Mouse (Mus musculus) limb, embryonic 14.5 days (tissue): ENCODE results near the gene Car8. TPM values are rescaled to one million over a fixed set of nuclear protein-coding genes. Genes with fewer than 3 reads are reported as not detected.

ENCODE experiments used
- ATAC-seq: fragments of 200-750 bp; cut with Nextera tagmentation; 2 replicates; pipeline ENCODE4 v1.8.0; 2017; ENCODE audit warnings: low read depth, moderate number of reproducible peaks, moderate TSS enrichment; ENCODE audit not compliant: low FRiP score
- DNase-seq: peaks from one replicate; pipeline ENCODE4 v3.0.0-alpha.2; 2015; ENCODE audit warnings: low spot score
- H3K27ac ChIP-seq: fragments of 300-500 bp; sonication (generic); replicated peaks from 2 replicates; pipeline ENCODE4 v1.5.1; 2014; ENCODE audit warnings: low read depth, mild to moderate bottlenecking, low read length, moderate library complexity, mixed read lengths
- H3K27me3 ChIP-seq: fragments of 300-500 bp; sonication (generic); 2 replicates; pipeline ENCODE4 v1.6.1; 2014; ENCODE audit warnings: low read length, mixed read lengths; ENCODE audit not compliant: control insufficient read depth, insufficient read depth
- H3K36me3 ChIP-seq: fragments of 300-500 bp; sonication (generic); 2 replicates; pipeline ENCODE4 v1.6.1; 2014; ENCODE audit warnings: mild to moderate bottlenecking, low read length, moderate library complexity, mixed read lengths; ENCODE audit not compliant: control insufficient read depth, insufficient read depth
- H3K4me1 ChIP-seq: fragments of 300-500 bp; sonication (generic); 2 replicates; pipeline ENCODE4 v1.6.1; 2014; ENCODE audit warnings: antibody characterized with exemption, low read length, mixed read lengths; ENCODE audit not compliant: control insufficient read depth, insufficient read depth
- H3K4me2 ChIP-seq: fragments of 300-500 bp; sonication (generic); replicated peaks from 2 replicates; pipeline ENCODE4 v1.6.1; 2014; ENCODE audit warnings: low read depth, mild to moderate bottlenecking, low read length, moderate library complexity; ENCODE audit not compliant: severe bottlenecking
- H3K4me3 ChIP-seq: fragments of 300-500 bp; sonication (generic); replicated peaks from 2 replicates; pipeline ENCODE4 v1.5.1; 2014; ENCODE audit warnings: low read length
- H3K9ac ChIP-seq: fragments of 300-500 bp; sonication (generic); 2 replicates; pipeline ENCODE4 v1.6.1; 2014; ENCODE audit warnings: mild to moderate bottlenecking, low read depth, low read length, moderate library complexity; ENCODE audit not compliant: severe bottlenecking
- H3K9me3 ChIP-seq: fragments of 300-500 bp; sonication (generic); 2 replicates; pipeline ENCODE4 v1.6.1; 2016; ENCODE audit warnings: low read length; ENCODE audit not compliant: control insufficient read depth
- POLR2A ChIP-seq: fragments of 200-500 bp; IDR thresholded peaks from 2 replicates; pipeline ENCODE4 v1.8.0; 2012; ENCODE audit warnings: inconsistent platforms, mild to moderate bottlenecking, moderate library complexity, borderline replicate concordance; ENCODE audit not compliant: insufficient read depth, insufficient read length; ENCODE audit errors: extremely low read depth
- WGBS: fragments of 180-500 bp; shearing (Covaris S2); extraction: QIAGEN DNeasy Blood & Tissue Kit; methylation state at CpG from one replicate; pipeline ENCODE4 v1.1.7; 2014; 5-methylcytosine and 5-hydroxymethylcytosine counted together
- polyA plus RNA-seq, 2 experiments: library from polyadenylated mRNA; depleted of rRNA in 1 of 2; stranded (reverse) in 1 of 2; unstranded in 1 of 2; fragments of >200 nt; fragmentation: Nextera tagmentation in 1 of 2; extraction: Ambion mirVana in 1 of 2; gene quantifications; 2 replicates each; pipeline versions ENCODE4 v1.2.1 to v1.2.3; 2012 to 2014

Car8 gene
- polyA plus RNA-seq (2012; rRNA removed) (1.2 and 1.6 TPM in 2 replicates), polyA plus RNA-seq (2014; fragmentation: Nextera tagmentation; extraction: Ambion mirVana) (2.5 and 2.8 TPM in 2 replicates)

DNA sequence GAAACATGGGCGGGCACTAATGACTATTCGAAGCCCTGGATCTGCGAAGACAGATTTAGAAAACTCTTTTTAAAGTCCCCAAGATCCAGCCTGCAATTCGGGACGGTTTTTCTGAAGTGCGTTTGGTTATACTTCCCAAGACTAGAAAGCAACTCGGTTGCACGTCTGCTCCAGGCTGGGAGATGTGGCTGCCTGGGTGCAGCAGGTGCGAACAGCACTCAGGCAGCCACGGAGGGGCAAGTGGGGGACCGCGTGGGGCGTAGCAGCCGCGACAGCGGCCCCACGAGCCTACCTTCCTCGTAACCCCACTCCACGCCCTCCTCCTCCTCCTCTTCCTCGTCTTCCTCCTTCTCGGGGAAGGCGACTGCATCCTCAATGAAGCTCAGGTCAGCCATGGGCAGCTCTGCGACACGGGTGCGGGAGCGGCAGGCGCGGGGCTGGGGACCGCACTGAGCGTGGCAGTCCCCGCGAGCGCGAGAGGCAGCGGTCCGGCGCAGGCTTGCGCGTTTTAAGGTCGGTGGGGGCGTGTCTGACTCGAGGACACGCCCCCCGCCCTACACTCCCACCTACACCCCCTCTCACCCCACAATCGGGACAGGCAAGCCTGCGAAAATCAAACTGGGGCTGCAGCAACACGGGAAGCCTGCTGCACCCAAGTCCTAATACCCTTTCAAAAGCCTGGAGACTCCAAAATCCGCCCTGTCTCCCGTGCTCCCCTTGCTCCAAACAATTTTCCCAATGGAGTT is at the start of gene Car8:
TSS of gene Car8 (minus strand) at position 482 of the 746 bp plus-strand sequence.
- Histone ChIP-seq H3K9me3 (no peaks in the 10 kb centered on the region), H3K4me1 (no peaks in the 10 kb centered on the region), H3K9ac (peak within 1 kb of the TSS; percentile 66), H3K4me2 (peak within 1 kb of the TSS; percentile 99), H3K27ac (no peak within 1 kb of the TSS), H3K36me3 (no peaks in the 10 kb centered on the region), H3K27me3 (no peaks in the 10 kb centered on the region), H3K4me3 (peak within 1 kb of the TSS; percentile 69)
- ATAC-seq (peak; percentile 87), DNase-seq (peak; percentile 59)
- 2% methylated on average over 44 of the region's 49 CpGs for WGBS
- TF ChIP-seq POLR2A = no peak

GRCm38 (mm10) chr4:8284934-8285333 is 46.1 kb upstream of the Car8 start:
- no peaks in the 10 kb centered on the region for H3K27me3 ChIP-seq
- H3K9me3 ChIP-seq = no peaks in the 10 kb centered on the region
- H3K4me2 ChIP-seq = no peak overlapping the region
- no peaks in the 10 kb centered on the region for H3K4me1 ChIP-seq
- WGBS = 91% methylated on average over 1 of the region's 1 CpGs
- no peaks in the 10 kb centered on the region for H3K36me3 ChIP-seq
- no peak for DNase-seq
- no peak for ATAC-seq
- no peak overlapping the region for H3K27ac ChIP-seq
- no peak overlapping the region for H3K9ac ChIP-seq
- no peak for TF ChIP-seq POLR2A
- no peak overlapping the region for H3K4me3 ChIP-seq

DNA sequence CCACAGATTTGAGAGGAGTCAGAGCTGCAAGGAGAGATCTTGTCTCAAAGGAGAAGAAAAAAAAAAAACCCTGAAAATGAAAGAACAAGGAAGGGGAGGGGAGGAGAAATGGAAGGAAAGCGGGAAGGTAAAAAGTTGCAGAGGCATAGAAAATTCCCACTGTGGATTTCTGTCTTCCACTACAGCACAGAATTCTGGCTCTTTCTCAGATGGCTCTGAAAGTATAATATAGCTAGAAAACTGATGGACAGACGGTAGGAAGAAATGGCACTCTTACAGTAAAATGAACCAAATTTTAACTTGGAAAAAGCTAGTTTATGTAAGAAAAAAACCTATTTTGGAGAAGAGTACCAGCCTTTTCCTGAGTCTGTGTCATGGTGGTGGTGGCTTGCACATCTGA is 39.3 kb upstream of the Car8 start:
- ATAC-seq (no peak), DNase-seq (no peak)
- no peaks in the 10 kb centered on the region for H3K9me3 ChIP-seq
- no peak overlapping the region for H3K4me3 ChIP-seq
- H3K36me3 ChIP-seq = no peaks in the 10 kb centered on the region
- H3K4me2 ChIP-seq = no peak overlapping the region
- H3K27ac ChIP-seq = no peak overlapping the region
- no peak overlapping the region for H3K9ac ChIP-seq
- no peak for TF ChIP-seq POLR2A
- WGBS = 91% methylated on average over 2 of the region's 2 CpGs
- H3K27me3 ChIP-seq = no peaks in the 10 kb centered on the region
- no peaks in the 10 kb centered on the region for H3K4me1 ChIP-seq

GRCm38 (mm10) chr4:8249805-8250204 is 11.0 kb upstream of the Car8 start:
- H3K27ac ChIP-seq = no peak overlapping the region
- no peak for TF ChIP-seq POLR2A
- no peak overlapping the region for H3K9ac ChIP-seq
- H3K27me3 ChIP-seq = no peaks in the 10 kb centered on the region
- no peak for DNase-seq
- H3K9me3 ChIP-seq = no peaks in the 10 kb centered on the region
- H3K4me3 ChIP-seq = no peak overlapping the region
- H3K36me3 ChIP-seq = no peaks in the 10 kb centered on the region
- no peak for ATAC-seq
- H3K4me1 ChIP-seq = no peaks in the 10 kb centered on the region
- 90% methylated on average over 3 of the region's 3 CpGs for WGBS
- H3K4me2 ChIP-seq = no peak overlapping the region

- no peaks in the 10 kb centered on the region for H3K36me3 ChIP-seq
- no peak overlapping the region for H3K4me3 ChIP-seq
- H3K4me1 ChIP-seq = no peaks in the 10 kb centered on the region
- H3K4me2 ChIP-seq = no peak overlapping the region
- ATAC-seq = no peak
- TF ChIP-seq POLR2A = no peak
- H3K9ac ChIP-seq = no peak overlapping the region
- no peak for DNase-seq
- no peak overlapping the region for H3K27ac ChIP-seq
- no peaks in the 10 kb centered on the region for H3K9me3 ChIP-seq
- 24% methylated on average over 1 of the region's 1 CpGs for WGBS
- H3K27me3 ChIP-seq = no peaks in the 10 kb centered on the region
Measured at GRCm38 (mm10) chr4:8245495-8246063, 6.7 kb upstream of the Car8 start.
